Mouse (Mus musculus) cerebellum, postnatal 10 days (tissue): Measurements from ENCODE around the gene Dennd4b.
A peak's percentile ranks its signal among the peaks of the same experiment; 100 is the strongest.
"Not testable (repeated sequence)": the region's sequence is repeated elsewhere in the genome, so short reads cannot be mapped to it uniquely, and the experiment has no call there.

ENCODE experiments used
- DNase-seq, 2 experiments: peaks; one replicate each; pipeline ENCODE4 v3.0.0; 2021; ENCODE audit warnings: mixed read lengths in 2 of 2

Dennd4b gene

GRCm38 (mm10) chr3:90280708-90281107, 15.7 kb downstream of the Dennd4b start:
- no peak for DNase-seq

GRCm38 (mm10) chr3:90284150-90284549, 19.2 kb downstream of the Dennd4b start:
- no peak for DNase-seq

- not testable (repeated sequence) for DNase-seq
These were observed 24.4 kb downstream of the Dennd4b start for GRCm38 (mm10) chr3:90289403-90289802.

- no peak for DNase-seq
These were observed 25.6 kb downstream of the Dennd4b start for GRCm38 (mm10) chr3:90290602-90291001.

- DNase-seq, result no peak
These were observed 27.0 kb downstream of the Dennd4b start for GRCm38 (mm10) chr3:90291982-90292344.

- peak; percentile 99 for DNase-seq
These were observed 27.6 kb downstream of the Dennd4b start, which contains the start of gene Gatad2b for GRCm38 (mm10) chr3:90292345-90293275. Gatad2b (plus strand) TSS chr3:90293178.

- DNase-seq, result peak; percentile 93 to 95
These were observed 28.5 kb downstream of the Dennd4b start for GRCm38 (mm10) chr3:90293352-90294063.

GRCm38 (mm10) chr3:90294064-90294440, 29.1 kb downstream of the Dennd4b start:
- DNase-seq, result no peak

GRCm38 (mm10) chr3:90294651-90295050, 29.7 kb downstream of the Dennd4b start:
- DNase-seq, result no peak

GRCm38 (mm10) chr3:90305801-90306200, 40.8 kb downstream of the Dennd4b start:
- DNase-seq, result no peak

GRCm38 (mm10) chr3:90309589-90309988, 44.6 kb downstream of the Dennd4b start:
- DNase-seq, result no peak

- DNase-seq, result no peak
These were observed 48.4 kb downstream of the Dennd4b start for GRCm38 (mm10) chr3:90313367-90313766.

GRCm38 (mm10) chr3:90314241-90314640, 49.3 kb downstream of the Dennd4b start:
- DNase-seq, result no peak

- DNase-seq, result peak; percentile 28 to 32
These were observed 57.3 kb downstream of the Dennd4b start for GRCm38 (mm10) chr3:90322289-90322688.

- peak; percentile 90 to 93 for DNase-seq
These were observed 58.1 kb downstream of the Dennd4b start for GRCm38 (mm10) chr3:90323119-90323518.
